Mouse (Mus musculus) heart, postnatal 36 days (tissue): ENCODE data around the gene Ift52. TPM values are rescaled to one million over a fixed set of nuclear protein-coding genes. Genes with fewer than 3 reads are reported as not detected.

Source experiments
- DNase-seq, 2 experiments: peaks; one replicate each; pipeline ENCODE4 v3.0.0; 2021 to 2022
- intact Hi-C: fragments of 180-260 bp; cut with DNase I; formaldehyde crosslinking; loops from one replicate; pipeline ENCODE4 v1.15.1; 2025
- total RNA-seq, 2 experiments: library from RNA; stranded (reverse); gene quantifications; 2 replicates each; pipeline ENCODE4 v1.2.3; 2021

The Ift52 gene
- total RNA-seq: 10 to 100 TPM; 21.0 to 22.2 TPM

- intact Hi-C loops: loop anchor here (2.0 kb wide), 1 partner anchor 86 kb away; the partner anchor contains the start of gene Srsf6
- peak; percentile 94 to 95 for DNase-seq
These were observed at the start of gene Ift52 for GRCm38 (mm10) chr2:163016916-163017743. TSS of gene Ift52 (plus strand) at chr2:163017354.

DNA sequence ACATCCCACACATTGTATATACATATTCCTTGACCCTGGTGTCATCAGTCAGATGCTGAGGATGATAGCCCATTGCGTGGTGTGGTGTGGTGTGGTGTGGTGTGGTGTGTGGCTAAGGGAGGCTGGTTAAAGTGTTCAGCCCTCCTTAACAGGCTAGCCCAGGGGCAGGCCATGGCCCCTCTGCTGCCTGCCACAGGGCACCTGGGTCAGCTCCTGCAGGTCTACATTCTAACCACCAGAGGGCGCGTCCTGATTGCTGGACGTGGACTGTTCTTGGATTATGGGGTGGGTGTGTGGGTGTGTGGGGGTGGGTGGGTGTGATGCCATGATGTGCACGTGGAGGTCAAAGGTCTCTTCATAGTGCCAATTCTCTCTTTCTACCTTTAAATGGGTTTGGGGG lies 48.8 kb upstream of the Ift52 start:
- intact Hi-C loops: loop anchor here (1.0 kb wide), 1 partner anchor 30 kb away; no protein-coding TSS in a partner anchor
- peak; percentile 42 to 54 for DNase-seq

DNA sequence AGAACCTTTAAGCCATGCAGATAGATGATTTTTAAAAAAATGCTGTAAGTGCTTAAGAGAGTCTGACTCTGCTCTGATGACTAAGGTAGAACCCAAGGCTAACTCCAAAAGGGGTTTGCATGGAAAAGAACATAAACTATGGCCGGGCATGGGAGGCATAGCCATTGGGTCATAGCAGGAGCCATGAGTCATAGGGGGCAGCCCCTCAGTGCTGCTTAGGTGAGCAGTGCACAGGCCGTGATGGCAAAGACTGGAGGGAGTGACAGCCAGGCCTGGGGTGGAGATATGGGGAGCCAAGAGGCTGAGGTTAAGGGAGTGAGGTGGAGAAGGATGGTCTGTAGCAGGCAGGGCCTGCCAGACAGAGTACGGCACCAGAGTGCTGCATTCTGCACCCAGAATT lies 48.1 kb upstream of the Ift52 start:
- DNase-seq: no peak
- intact Hi-C loops: no loop called here

DNA sequence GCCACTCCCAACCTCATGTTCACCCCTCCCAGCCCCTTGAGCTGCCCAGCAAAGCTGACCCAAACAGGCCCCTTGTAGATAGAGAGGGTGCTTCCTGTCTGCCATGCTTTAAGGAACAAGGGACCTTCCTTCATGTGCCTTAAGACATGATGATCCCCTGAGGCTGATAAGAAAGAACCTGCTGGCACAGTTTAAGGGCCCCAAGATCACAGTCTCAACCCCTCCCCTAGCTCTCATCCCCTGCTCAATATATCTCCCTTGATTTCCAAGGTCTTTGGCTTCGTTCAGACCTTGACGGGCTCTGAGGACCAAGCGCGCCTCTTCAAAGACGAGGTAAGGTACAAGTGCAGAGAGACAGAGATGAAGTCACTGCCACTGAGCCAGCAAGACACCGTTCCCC lies 46.3 kb upstream of the Ift52 start:
- intact Hi-C loops: no loop called here
- DNase-seq: no peak

- intact Hi-C loops: no loop called here
- no peak for DNase-seq
These were observed 44.4 kb upstream of the Ift52 start for GRCm38 (mm10) chr2:162972752-162973151.

DNA sequence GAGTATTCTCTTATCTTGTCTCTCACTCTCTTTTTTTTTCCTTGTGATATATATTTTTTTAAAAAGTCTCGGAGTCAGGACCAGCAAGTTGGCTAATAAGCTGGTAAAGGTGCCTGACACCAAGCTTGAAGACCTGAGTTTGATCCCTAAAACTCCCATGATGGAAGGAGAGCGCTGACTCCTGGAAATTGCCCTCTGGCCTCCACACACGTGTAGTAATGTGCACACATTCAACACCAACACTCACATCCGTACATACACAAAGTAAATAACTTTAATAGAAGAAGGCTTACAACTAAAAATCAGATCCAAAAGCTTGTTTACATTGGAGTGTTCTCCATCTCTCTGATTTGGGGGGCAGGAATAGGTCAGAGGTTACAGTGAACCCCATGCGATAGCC lies 43.9 kb upstream of the Ift52 start:
- intact Hi-C loops: no loop called here
- no peak for DNase-seq

GRCm38 (mm10) chr2:162973637-162974036 lies 43.5 kb upstream of the Ift52 start:
- intact Hi-C loops: no loop called here
- DNase-seq: no peak

GRCm38 (mm10) chr2:162975157-162975775 lies 41.9 kb upstream of the Ift52 start:
- peak; percentile 28 to 41 for DNase-seq
- intact Hi-C loops: no loop called here

GRCm38 (mm10) chr2:162976001-162976400 lies 41.2 kb upstream of the Ift52 start:
- DNase-seq: peak; percentile 48 to 50
- intact Hi-C loops: no loop called here

DNA sequence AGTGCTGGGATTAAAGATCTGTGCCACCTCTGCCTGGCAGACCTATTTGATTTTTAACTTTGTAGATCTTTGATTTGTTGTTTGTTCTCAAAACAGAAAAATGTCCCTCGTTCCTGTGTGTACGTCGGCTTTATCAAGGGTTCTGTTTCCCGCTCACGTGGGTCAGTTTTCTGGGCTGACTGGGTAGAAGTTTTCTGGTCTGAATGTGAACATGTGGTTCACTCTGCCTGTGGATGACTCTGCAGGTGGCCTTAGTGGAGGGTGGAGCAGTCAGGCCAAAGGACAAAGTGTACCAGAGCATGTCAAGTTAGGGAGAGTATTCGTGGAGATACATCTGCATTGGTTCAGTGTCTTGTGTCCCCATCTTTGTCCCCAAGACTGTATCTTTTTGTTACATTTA lies 32.8 kb upstream of the Ift52 start:
- intact Hi-C loops: no loop called here

GRCm38 (mm10) chr2:162985923-162986322 lies 31.2 kb upstream of the Ift52 start:
- intact Hi-C loops: no loop called here
- DNase-seq: peak; percentile 23 to 43

More for the DNA sequence above, 32.8 kb upstream of the Ift52 start:
- DNase-seq: no peak

- intact Hi-C loops: no loop called here
- no peak for DNase-seq
These were observed 30.4 kb upstream of the Ift52 start for GRCm38 (mm10) chr2:162986764-162987163.

GRCm38 (mm10) chr2:162987218-162987617 lies 29.9 kb upstream of the Ift52 start, which contains the start of gene Sgk2:
TSS of gene Sgk2 (plus strand) at chr2:162987330.
- intact Hi-C loops: no loop called here
- no peak for DNase-seq

DNA sequence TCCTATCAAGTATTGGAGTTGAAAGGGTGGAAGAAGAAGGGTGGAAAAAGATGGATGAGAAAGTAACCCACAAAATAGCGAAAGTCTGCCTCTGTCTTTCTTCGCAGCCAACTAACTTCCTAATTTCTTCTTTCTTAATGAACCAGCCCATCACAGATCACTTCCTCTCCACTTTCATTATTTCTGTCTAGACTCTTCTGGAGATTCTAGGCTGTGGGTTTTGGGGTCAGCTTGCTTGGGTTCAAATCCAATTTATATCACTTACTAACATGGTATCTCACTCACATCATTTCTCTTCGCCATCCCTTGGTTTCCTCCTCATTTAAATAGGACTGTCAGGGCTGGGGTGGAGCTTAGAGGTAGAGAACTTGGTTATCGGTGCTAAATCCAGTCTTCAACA lies 28.9 kb upstream of the Ift52 start:
- intact Hi-C loops: no loop called here
- no peak for DNase-seq

DNA sequence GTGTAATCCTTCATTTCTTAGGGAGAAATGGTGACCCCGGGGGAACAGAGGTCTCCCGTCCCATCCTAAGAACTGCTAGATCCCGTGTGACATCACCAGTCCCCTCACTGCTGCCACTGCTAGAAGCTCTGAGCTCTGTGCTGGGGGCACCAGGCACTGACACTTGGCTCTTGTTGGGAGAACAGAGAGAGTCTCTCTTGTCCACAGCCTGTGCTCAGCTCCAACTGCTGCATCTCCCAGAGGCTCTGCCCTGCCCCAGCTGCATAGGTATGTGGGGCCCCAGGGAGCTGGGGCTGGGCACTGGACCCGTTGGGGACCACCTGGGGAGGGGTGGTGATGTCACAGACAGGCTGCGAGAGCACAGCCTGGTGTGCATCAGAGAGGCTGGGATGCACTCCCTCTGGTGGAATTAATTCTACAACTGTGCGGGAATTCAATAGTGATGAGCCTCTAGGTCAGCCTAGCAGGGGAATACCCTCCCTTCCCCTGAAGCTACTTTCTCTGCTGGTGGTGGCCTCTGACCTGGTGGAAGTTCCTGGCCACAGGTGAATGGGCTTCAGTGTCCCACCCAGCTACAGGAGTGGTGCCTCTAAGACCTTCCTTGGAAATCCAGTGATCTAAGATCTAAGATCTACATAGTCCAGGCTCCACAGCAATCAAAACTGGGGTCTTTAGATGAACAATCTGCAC lies 25.6 kb upstream of the Ift52 start:
- intact Hi-C loops: no loop called here
- no peak for DNase-seq

- DNase-seq: no peak
- intact Hi-C loops: no loop called here
These were observed 25.1 kb upstream of the Ift52 start for GRCm38 (mm10) chr2:162992084-162992437.

DNA sequence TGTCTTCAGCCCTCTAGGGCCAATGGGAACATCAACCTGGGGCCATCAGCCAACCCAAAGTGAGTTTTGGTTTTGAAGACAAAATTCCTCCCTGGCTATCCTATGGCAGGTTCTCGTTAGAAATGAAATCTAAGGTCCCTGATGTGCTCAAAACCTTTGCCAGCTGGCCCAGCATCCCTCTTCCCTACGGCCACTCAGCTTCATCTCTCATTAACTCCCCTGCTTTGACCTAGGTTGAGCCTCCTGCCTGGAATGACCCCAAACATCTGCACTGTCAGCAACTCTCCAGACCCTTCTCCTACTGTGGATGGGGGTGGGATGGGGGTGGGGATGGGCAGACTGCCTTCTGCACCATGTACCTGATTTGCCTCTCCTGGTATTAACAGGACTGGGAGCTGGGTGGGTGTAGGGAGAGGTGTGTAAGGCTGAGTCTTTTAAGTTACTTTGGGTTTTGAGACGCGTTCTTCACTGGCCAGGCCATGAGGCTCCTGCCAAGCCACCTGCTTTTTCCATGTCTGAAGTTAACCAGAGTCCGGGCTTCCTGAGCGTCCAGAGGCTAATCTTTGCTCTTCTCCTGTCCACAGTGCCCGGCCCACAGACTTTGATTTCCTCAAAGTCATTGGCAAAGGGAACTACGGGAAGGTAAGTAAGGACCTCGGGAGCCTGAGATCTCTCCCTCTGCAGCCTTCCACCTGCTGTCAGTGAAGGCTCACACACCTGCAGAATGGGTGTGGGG lies 23.1 kb upstream of the Ift52 start:
- intact Hi-C loops: no loop called here
- no peak for DNase-seq

DNA sequence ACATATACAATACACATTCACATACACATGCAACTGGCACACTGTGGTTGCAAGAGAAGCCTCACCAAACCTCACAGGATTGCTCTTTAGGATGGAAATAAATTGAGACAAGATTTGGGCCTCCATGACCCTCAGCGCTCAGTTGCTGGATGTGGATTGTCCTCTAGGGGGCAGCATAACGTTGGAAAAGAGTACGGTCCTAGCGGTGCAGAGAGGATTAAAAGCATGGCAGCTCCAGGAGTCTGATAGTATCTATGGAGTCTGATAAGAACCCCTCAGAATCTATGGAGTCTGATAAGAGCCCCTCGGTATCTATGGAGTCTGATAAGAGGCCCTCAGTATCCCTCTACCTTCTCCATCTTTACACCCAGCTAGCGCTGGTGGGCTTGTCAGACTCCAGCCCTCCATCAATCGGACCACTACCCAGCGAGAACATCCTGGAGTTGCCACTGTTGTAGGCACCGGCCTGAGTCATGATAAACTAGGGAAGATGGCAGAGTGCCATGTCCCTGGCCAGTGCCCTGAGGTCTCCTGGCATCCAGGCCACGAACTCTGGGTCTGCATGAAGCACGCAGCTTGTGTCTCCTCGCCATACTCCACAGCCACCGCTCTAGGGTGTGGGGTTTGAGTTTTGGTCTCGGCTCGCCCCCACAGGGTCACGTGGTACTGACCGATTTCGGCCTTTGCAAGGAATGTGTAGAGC lies 18.5 kb upstream of the Ift52 start:
- DNase-seq: peak; percentile 63 to 70
- intact Hi-C loops: loop anchor here (1.0 to 5.0 kb wide), 3 partner anchors 30 to 334 kb away; no protein-coding TSS in a partner anchor

DNA sequence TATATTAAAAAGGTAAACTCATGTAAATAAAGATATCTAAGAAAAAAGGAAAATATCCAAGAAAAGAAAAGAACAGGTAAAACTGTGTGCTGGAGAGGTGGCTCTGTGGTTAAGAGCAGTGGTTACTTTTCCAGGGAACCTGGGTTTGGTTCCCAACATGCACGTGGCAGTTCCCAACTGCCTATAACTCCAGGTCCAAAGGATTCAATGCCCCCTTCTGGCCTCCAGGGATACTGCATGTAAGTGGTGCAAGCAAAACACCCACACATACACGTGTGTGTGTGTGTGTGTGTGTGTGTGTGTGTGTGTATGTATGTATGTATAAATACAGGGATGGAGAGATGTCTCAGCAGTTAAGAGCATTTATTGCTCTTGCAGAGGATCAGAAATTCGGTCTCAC lies 17.4 kb upstream of the Ift52 start:
- peak; percentile 31 to 43 for DNase-seq
- intact Hi-C loops: loop anchor here (1.0 to 5.0 kb wide), 2 partner anchors 77 to 333 kb away; no protein-coding TSS in a partner anchor

DNA sequence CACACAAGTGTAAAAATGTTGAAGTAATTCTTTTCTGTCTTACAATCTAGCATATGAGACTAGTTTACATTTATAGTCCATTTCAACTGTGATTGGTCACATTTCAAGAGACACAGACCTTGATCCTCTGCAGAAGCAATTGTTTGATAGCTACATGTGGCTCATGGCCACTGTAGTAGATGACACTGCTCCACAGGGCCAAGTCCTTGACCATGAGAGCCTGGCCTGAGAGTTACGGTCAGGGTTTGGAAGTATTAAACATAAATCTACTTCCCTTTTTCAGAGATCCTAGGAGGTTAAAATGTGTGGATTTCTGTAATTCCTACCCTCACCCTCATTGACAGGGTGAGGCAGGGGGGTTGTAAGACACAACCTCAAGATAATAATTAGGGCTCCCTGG lies 16.1 kb upstream of the Ift52 start:
- intact Hi-C loops: no loop called here

More for the DNA sequence above, 16.1 kb upstream of the Ift52 start:
- DNase-seq: no peak
